Mouse (Mus musculus) kidney, adult 11 months (tissue): ENCODE results near the gene Gipc1.

Source experiments
- DNase-seq: peaks from one replicate; pipeline ENCODE4 v3.0.0; 2022

Gene Gipc1

DNA sequence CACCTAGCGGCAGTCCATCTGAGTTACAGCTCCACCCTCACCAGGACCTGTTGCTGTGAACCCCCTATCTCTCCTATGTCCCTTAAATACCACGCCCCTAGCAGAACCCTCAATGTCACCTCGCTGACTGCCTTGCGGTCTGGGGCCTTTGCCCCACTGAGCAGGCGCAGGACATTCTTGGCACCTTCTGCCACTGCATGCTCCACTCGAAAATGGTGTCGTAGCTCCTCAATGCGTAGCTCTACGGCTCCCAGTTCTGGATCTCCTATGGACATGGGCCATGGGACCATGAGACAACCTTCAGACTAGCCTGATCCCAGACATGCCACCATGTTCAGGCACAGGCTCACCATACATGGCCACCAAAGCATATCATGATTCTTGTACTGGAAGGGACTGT is 32.0 kb downstream of the Gipc1 start:
- DNase-seq = no peak

DNA sequence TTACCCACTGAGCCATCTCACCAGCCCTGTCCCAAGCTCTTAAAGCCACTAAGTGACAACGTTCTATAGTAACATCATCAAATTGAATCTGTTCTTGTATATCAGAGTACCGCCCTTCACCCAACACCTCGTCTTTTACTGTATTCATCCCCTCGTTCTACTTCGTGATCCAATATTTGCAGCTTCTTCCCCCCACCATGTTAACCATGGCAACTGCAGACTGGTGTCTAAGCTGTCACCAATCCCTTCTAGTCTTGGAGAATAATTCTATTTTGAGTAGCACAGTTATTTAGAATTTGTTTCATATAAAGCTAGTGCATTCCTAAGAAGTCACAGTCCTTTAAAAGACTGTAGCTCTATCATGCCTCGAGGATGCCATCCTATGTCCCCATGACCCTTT is 36.8 kb downstream of the Gipc1 start:
- DNase-seq = no peak

DNA sequence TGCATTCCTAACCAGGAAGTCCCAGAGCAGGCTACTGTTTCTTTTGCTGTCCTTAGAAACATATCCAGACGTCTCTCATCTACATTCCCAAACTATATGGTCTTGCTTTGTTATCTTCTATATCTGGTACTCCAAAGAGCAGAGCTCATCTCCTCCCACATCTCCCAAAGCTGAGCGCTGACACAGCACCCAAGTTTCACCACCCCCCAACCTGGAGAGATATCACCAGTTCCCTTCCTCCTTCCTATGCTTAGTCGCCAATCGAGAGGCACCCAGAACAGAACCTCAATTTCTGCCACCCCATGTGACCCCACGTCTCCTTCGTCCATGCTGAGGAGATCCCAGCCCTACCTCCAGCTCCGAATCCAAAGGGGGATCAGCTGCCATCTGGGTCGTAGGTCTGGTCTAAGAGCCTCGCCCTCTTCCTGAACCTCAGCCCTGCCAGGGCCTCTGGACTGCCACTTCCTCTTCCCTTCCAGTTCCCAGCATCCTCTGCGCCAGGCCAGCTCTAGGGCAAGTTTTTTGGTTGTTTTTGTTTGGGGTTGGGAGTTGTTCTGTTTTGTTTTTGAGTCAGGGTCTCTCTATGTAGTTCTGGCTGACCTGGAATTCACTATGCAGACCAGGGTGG is 41.2 kb downstream of the Gipc1 start:
- DNase-seq = no peak

DNA sequence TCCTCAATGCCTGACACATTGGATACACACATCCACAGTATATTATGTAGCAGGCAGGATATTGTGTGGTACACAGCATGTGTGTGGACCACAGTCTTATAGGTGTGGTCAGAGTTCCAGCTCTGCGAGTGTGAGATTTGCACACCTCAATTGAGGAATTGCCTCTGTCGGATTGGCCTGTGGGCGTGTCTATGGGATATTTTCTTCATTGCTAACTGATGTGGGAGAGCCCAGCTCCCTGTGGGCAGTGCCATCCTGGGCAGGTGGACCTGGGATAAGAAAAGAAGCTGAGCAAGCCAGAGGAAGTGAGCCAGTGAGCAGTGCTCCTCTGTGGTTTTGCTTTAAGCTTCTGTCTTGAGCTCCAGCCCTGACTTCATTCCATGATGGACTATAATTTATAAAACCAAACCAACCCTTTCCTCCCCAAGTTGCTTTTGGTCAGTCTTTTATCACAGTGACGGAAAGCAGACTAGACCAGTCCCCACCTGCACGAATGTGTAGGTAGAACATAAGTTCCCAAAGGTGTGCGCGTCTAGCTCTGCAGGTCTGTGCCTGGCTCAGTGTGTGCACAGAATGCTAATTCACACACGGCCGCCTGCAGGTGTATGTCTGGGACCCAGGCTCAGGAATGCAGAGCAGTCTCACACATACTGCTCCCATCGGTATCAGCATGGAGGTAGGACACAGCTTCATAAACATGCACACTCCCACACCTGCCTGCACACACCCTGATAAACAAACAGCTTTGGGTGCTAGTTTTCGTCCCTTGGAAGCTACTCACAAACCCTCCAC is 42.1 kb downstream of the Gipc1 start:
- peak; percentile 53 for DNase-seq

DNA sequence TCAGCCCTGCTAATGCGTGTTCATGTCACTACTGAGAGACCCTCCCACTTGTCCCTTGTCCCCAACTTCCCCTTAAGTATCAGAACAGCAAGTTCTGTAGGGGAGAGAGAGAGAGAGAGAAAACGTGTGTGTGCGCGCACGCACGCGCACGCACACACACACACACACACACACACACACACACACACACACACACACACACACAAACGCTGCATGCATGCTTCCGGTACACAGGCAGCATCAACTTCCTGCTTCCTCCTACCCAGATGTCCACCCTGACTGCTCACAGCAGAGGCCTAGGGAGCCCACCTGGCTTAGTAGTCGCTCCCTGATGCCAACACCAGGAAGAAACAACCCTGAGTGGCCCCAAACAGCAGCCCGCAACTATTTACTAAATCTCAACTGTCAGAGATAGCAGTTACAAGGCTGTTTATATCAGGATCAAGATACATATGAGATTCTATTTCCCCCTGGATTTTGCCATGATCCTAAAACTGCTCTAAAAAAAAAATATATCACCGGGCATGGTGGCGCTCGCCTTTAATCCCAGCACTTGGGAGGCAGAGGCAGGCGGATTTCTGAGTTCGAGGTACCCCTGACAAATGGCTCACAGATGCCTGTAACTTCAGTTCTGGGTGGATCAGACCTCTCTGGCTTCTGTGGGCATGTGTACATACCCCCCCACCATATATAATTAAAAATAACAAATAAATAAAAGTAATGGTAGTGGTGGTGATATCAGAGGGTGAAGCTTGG is 43.1 kb downstream of the Gipc1 start:
- no peak for DNase-seq

DNA sequence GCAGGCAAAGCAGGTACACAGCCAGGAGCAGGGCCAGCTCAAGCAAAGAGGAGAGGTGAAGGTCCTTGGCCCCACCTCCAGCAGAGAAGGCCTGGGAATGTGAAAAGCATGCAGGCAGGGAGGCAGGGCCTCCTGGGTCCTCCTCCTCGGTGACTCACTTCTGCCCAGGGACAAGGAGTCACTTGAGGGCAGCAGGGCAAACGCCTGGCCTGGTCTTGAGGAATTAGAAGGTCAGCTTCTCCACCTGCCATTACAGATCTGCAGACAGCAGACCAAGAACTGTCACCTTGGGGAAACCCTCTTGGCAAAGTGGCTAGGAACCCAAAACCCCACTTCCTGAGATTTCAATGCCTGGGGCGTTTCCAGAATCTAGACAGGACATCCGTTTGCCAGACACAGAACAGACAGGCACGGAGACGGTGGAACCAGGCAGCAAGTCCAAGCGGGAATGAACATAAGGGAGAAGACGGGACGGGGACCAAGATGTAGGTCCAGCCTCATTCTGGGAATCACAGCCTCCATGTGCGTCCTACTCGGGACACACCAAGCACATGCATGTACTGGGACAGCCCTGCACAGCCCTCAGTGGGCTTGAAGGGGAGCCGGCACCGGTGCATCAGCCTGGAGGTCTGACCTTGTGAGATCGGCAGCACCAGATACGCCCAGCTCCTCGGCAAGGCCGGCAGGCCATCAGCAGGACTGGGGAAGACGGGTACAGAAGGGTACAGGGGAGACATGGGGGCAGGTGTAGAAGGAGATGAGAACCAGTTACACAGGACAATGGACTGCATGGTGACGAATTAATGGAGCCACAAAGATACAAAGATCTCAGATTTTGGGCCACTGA is 45.1 kb downstream of the Gipc1 start:
- peak; percentile 84 for DNase-seq

DNA sequence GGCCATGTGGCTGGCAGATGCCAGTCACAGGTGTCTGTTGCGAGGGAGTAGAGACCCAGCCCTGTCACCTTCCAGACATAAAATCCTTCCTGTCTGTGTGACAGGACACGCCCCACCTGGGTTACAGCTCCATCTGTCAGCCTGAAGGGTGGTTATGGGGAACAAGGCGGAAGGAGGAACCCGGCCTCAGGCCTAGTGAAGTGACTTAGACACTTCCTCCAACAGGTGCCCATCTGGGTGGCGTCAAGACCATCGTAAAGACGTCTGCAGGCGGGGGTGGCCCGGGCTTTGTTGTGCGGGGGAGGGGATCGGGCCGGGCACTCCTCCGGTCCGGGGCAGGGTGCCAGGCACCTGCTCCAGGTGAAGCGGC is 45.8 kb downstream of the Gipc1 start:
- DNase-seq = peak; percentile 60

DNA sequence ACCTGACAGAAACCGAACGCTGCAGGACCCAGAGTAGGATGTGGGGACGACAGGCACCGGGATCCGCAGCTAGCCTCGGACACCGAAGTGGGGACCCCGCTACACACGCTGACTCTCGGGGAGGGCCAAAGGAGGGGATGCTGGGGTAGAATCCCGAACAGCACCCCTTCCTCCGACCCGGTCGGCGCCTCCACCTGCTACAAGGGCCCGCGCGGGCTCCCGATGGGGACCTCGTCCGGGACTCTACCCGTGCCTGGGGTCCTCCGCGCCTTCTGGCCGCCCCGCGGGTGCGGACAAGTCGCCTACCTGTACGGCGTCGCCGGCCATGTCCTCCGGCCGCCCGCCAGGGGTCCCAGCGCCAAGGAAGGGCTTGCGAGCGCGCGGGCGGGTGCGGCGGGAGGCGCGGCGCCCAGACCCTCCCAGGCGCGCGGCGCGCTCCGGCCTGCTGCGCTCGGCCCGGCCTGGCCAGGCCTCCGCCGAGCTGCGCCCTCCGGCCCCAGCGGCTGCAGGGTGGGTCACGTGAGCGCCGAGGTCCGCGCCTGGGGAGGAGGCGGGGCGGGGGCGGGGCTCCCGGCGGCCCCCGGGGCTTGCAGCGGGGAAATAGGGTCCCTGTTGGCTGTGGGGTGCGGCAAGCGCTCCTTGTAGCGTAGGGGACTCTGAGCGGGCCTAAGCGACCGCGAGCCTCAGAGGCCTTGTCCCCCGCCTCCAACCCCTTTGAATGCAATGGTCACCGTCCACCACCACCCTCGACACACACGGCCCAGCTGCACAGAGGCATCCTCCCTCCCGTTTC is 46.4 kb downstream of the Gipc1 start, which contains the start of gene Pkn1:
Gene Pkn1 (minus strand): TSS at position 519 of the 793 bp plus-strand sequence.
- peak; percentile 77 for DNase-seq

DNA sequence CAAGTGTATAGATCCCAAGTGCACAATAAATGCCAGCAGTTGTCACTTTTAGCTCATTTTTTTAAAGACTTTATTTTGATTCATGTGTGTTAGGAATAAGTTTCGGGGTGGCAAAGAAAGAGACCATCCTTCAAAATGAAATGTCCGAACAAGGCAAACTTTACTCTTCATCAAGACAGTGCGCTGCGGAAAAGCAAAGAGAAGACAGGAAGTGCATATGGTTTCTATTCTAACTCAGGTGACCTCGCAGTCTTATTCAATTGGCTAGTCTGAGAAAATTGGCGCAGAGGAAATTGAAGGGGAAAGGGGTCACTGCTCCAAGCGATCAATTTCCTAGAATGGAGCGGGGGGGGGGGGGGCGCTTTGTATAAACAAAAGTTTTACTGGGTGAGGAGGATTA is 47.1 kb downstream of the Gipc1 start:
- no peak for DNase-seq

DNA sequence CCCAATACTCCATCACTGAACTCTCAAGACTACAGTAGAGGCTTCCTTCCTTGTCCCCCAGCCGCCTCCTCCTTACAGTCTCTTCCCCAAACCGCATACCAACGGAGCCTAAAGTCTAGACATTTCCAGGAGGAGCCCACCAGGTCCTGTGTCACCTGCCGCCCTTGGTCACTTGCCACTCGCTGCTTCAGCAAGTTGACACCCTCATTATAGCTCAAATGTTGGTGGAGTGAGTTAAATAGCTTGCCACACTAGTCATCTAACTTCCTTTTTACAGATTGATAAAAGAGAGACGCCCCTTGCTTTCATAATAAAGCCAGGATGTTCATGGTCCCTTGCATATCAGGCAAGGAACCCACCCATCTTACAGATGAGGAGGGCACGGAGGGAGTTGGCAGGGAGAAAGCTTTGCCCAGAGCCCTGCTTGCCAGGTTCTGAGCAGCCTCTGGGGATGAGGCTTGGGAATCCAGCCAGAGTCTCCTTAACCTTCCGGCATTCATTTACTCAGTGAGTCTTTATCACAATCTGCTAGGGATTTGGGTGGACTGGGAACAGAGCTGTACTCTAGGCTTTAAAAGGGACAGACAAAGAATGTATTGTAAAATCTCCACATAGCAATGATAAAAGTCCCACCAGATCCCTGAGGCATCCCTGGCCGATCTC is 48.1 kb downstream of the Gipc1 start:
- no peak for DNase-seq

DNA sequence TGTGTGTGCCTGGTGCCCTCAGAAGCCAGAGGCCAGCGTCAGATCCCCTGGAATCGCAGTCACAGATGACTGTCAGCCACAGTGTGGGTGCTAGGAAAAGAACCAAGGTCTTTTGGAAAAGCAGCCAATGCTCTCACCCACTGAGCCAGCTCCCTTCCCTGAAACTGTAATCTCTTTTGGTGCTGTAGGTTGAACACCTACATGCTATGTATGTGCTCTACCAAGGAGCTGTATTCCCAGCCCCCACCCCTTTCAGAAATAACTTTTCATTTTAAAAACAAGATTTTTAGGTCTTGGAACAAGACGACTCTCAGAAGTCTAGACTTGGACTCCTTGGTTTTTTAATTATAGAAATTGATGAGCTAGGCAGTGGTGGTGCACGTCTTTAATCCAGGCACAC is 50.9 kb downstream of the Gipc1 start:
- no peak for DNase-seq

DNA sequence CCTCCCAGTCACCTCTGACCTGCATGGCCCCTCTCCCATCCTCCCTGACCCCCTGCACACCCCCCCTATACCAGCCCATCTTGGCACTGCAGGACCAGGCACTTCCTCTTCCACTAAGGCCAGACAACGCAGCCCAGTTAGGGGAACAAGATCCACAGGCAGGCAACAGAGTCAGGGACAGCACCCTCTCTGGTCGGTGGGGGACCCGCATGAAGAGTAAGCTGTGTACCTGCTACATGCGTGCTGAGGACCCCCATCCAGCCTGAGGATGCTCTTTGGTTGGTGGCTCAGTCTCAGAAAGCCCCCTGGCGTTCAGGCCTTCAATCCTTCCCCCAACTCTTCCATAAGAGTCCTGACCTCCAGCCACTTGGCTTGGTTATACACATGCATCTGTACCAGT is 53.9 kb downstream of the Gipc1 start:
- DNase-seq = no peak

DNA sequence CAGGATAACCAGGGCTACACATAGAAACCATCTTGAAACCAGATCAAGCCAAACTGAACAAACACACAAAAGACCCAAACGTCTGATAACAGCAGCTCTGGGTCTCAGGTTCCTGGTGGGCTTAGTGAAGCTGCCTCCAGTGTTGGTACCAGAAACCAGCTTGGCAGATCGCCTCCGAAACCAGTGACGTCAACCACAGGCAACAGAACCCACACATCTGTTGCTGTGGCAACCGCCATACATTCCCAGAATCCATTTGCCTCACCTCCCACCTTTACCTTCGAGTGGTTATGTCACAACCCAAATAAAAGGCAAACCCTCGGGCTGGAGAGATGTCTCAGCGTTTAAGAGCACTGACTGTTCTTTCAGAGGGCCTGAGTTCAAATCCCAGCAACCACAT is 55.1 kb downstream of the Gipc1 start:
- DNase-seq = no peak
